Mouse (Mus musculus) neutrophil, adult 59 days (primary cell): ENCODE measurements around the gene Zfp316. TPM values are rescaled to one million over a fixed set of nuclear protein-coding genes. Genes with fewer than 3 reads are reported as not detected.

Experiments used
- total RNA-seq, 2 experiments: library from RNA; stranded (reverse); gene quantifications; 1 replicate in 1 of 2; 2 replicates in 1 of 2; pipeline ENCODE4 v1.2.4; 2023

Zfp316 gene
- total RNA-seq, result 1 to 10 TPM; 1.2 to 2.0 TPM

DNA sequence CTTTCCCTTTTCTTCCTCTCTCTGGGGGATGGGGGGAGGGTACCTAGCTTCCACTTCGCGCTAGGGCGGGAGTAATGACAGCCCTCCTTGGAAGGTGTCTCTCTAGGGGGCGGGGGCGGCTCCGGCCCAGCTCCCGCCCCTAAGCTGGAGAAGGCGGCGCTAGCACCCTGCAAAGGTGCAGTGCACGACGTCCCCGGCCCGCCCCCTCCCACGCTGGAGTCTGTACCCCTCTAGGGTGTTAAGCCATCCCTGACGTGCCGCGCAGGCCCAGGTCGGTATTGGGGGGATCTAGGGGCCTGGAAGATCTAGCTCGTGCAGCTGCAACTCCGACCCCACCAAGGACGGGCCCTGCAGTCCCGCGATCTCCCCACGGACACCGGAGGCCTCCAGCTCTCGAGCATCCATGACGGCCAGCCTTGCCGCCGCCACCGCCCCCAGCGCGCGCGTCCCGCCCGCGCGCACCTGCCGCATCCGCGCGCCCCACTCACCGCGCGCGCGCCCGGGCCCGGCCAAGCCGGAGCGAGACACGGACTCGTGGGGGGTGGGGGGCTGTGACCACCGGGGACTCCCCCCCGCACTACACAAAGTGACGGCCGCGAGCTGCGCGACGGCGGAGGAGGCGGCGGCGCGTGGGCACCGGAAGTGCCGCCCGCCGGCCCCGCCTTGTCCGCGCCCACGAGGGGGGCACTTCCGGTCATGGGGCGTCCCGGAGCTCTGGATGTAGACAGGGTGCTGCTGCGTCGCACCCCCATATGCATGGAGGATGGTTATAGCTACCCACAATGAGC is at the start of gene Zfp316:
Gene Zfp316 (minus strand): TSS at position 660 of the 788 bp plus-strand sequence.

DNA sequence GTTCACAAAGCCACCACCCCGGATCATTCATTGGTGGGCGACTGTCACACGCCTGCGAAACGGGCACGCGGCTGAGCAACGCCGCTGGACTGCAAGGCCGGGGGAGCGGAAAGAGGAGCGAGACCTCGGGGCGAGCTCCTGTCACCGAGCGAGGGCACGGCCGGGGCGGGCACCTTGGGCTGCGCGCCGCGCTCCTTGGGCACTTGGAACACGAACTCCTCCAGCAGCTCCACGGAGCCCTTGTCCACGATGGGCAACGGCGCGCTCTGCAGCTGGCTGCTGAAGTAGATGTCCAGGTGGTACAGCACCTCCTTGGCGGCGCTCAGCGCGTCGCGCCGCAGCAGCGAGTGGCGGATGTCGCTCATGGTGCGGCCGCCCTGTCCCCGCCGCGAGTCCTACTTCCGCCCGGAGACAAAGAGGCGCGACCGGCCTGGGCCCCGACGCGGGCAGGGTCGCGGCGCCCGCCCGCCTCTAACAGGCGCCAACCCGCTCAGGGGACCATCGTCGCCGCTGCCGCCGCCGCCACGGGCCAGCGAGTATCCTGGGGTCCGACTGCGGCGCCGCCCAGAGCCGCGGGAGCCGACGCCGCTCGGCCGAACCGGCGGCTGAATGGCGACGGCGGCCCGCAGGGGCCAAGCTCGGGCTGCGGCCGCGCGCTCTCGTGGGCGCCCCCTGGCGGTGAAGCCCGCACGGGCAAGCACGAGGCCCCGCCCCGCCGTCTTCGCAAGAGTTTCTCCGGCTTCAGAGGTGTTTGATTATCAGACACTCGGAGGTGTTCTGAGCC is 45.1 kb upstream of the Zfp316 start, which contains the start of gene E130309D02Rik:
Gene E130309D02Rik (minus strand): TSS at position 631 of the 784 bp plus-strand sequence.

DNA sequence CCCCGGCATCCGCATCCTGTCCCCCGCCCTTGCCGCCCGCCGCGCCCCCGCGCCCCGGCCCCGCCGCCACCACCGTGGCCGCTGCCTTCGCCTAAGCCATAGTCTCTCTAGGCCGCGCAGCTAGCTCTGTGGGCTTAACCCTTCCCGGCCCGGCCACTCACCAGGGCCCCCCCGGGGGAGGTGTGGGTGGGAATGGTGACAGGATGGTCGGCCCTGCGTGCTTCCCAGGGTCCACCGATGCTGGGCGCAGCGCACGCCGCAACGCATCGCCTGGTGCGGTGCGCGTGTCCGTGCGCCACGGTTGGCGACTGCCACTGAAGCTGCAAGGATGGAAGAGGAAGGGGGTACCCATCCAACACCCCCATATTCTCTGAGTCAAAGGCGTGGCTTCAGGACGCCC is 23.6 kb upstream of the Zfp316 start, which contains the start of gene Zfp853:
Gene Zfp853 (minus strand): TSS at position 220 of the 400 bp plus-strand sequence.

GRCm38 (mm10) chr5:143235028-143235693 is 34.7 kb downstream of the Zfp316 start, which contains the start of gene Zfp12:
TSS of gene Zfp12 (plus strand) at chr5:143235163.

GRCm38 (mm10) chr5:143226790-143227189 is 43.0 kb downstream of the Zfp316 start, which contains the start of gene Spdye4a:
TSS of gene Spdye4a (minus strand) at chr5:143226890.

Other genes with a start within 250 kb of the Zfp316 start
- gene Rnf216, start 157.0 kb downstream of the Zfp316 start, total RNA-seq, result 10 to 100 TPM; 56.1 to 56.7 TPM
- under 1 TPM; 0.29 to 0.31 TPM for gene Olfr718-ps1, start 122.4 kb downstream of the Zfp316 start, total RNA-seq
- gene Rbak, start 89.2 kb downstream of the Zfp316 start, total RNA-seq, result 1 to 10 TPM; 4.4 to 5.4 TPM
- not detected for gene Spdye4b, start 89.0 kb downstream of the Zfp316 start, total RNA-seq
- gene Spdye4a, start 43.1 kb downstream of the Zfp316 start, total RNA-seq, result not detected
- gene Zfp12, start 34.9 kb downstream of the Zfp316 start, total RNA-seq, result 1 to 10 TPM; 5.9 to 6.2 TPM
- gene Zfp853, start 23.6 kb upstream of the Zfp316 start, total RNA-seq, result under 1 TPM in 1 of 2 experiments, not detected in 1; 0.29 TPM
- 10 to 100 TPM; 19.7 to 20.0 TPM for gene E130309D02Rik, start 45.3 kb upstream of the Zfp316 start, total RNA-seq
- 10 to 100 TPM; 34.3 to 36.5 TPM for gene Zdhhc4, start 59.2 kb upstream of the Zfp316 start, total RNA-seq
- not detected for gene Grid2ip, start 87.3 kb upstream of the Zfp316 start, total RNA-seq
- gene Kdelr2, start 133.8 kb upstream of the Zfp316 start, total RNA-seq, result 10 to 100 TPM; 42.2 to 43.3 TPM
- 10 to 100 TPM; 27.1 to 31.2 TPM for gene Daglb, start 194.6 kb upstream of the Zfp316 start, total RNA-seq